Mouse (Mus musculus) hindbrain, embryonic 13.5 days (tissue): Measurements from ENCODE around the gene Slc10a7. TPM values are rescaled to one million over a fixed set of nuclear protein-coding genes. Genes with fewer than 3 reads are reported as not detected.
"Not testable (repeated sequence)": the region's sequence is repeated elsewhere in the genome, so short reads cannot be mapped to it uniquely, and the experiment has no call there.

Experiments
- ATAC-seq: fragments of 200-750 bp; cut with Nextera tagmentation; 2 replicates; pipeline ENCODE4 v1.8.0; 2017; ENCODE audit warnings: moderate TSS enrichment; ENCODE audit not compliant: low FRiP score
- H3K27ac ChIP-seq: fragments of 300-500 bp; sonication (generic); 2 replicates; pipeline ENCODE4 v1.5.1; 2015; ENCODE audit warnings: inconsistent platforms, mild to moderate bottlenecking, moderate library complexity
- H3K27me3 ChIP-seq: fragments of 300-500 bp; sonication (generic); 2 replicates; pipeline ENCODE4 v1.6.1; 2015; ENCODE audit warnings: mild to moderate bottlenecking, inconsistent platforms
- H3K36me3 ChIP-seq: fragments of 300-500 bp; sonication (generic); 2 replicates; pipeline ENCODE4 v1.6.1; 2015; ENCODE audit warnings: mild to moderate bottlenecking, inconsistent platforms
- H3K4me1 ChIP-seq: fragments of 300-500 bp; sonication (generic); replicated peaks from 2 replicates; pipeline ENCODE4 v1.6.1; 2015; ENCODE audit warnings: inconsistent platforms
- H3K4me2 ChIP-seq: fragments of 300-500 bp; sonication (generic); 2 replicates; pipeline ENCODE4 v1.6.1; 2015; ENCODE audit warnings: inconsistent platforms, mild to moderate bottlenecking, moderate library complexity
- H3K4me3 ChIP-seq: fragments of 300-500 bp; sonication (generic); 2 replicates; pipeline ENCODE4 v1.5.1; 2015; ENCODE audit warnings: mild to moderate bottlenecking, inconsistent platforms
- H3K9ac ChIP-seq: fragments of 300-500 bp; sonication (generic); 2 replicates; pipeline ENCODE4 v1.6.1; 2015; ENCODE audit warnings: mild to moderate bottlenecking, inconsistent platforms
- H3K9me3 ChIP-seq: fragments of 300-500 bp; sonication (generic); 2 replicates; pipeline ENCODE4 v1.6.1; 2016; ENCODE audit warnings: inconsistent platforms
- WGBS: fragments of 180-500 bp; shearing (Covaris S2); methylation state at CpG from one replicate; pipeline ENCODE4 v1.1.7; 2015; 5-methylcytosine and 5-hydroxymethylcytosine counted together
- polyA plus RNA-seq: library from polyadenylated mRNA; unstranded; fragments of >200 nt; fragmentation: Nextera tagmentation; extraction: Ambion mirVana; gene quantifications from 2 replicates; pipeline ENCODE4 v1.2.1, GENCODE M21; 2015

Gene Slc10a7
- polyA plus RNA-seq, 1 experiment from 2014 or later: 10.7 TPM

DNA sequence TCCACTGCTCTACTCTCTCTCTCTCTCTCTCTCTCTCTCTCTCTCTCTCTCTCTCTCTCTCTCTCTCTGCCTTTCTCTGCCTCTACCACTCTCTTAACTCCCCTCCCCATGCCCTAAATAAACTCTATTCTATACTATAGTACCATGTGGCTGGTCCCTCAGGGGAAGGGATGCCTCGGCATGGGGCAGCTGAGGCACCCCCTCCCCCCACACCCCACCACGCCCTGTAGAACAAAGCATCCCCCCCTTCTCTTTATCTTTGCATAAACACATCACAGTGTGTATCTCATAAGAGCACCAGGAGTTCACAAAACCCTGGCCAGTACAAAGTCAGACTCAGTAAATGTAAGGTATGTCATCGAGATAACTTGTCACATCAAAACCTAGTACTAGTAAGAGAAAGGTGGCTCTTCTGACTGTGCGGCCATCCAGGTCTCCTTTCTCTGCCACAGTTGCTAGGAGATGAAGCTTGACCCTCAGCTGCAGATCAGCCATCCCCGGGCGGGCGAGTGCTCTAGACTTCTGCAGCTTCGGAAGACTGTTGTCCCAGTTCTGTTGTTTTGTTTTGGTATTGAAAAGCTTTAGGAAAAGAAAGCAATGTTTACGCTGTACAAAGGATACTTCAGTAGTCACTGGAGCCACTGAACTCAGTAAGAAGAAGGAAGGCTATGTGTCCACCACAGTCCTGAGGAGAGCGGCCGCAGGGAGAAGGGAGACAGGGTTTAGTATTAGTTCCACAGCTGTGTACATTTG, 194.1 kb downstream of the Slc10a7 start:
- Histone ChIP-seq H3K4me1 (peaks cover 14% of the 10 kb centered on the region), H3K27ac (0 out of 2 replicates have a peak overlapping the region, but pooled peaks have one; percentile 1), H3K9ac (no peak overlapping the region), H3K27me3 (no peaks in the 10 kb centered on the region), H3K4me3 (no peak overlapping the region), H3K4me2 (no peak overlapping the region), H3K9me3 (no peaks in the 10 kb centered on the region), H3K36me3 (peaks cover 21% of the 10 kb centered on the region)
- WGBS: 29% methylated on average over 11 of the region's 11 CpGs
- peak; percentile 46; the same call in 1 of the 2 replicates for ATAC-seq

DNA sequence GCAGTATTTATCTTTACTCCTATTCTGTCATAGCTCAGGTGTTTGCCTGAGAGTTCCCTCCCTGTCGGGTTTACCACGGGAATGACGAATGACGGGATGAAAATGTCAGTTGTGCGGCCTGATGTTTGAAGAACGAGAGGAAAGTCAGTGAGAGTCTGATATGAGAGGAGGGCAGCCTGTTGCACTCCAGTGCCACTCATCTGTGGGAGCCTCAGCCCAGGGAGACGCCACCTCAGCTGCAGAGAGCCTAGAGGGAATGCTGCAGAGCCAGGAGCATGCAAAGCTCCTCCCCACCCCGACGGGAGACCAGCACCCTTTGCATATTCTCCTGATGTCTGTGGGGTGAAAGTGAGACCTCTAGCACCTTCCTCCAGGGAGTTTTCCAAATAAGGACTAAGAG, 196.8 kb downstream of the Slc10a7 start:
- ATAC-seq: no peak
- no peak overlapping the region for H3K4me3 ChIP-seq
- no peak overlapping the region for H3K27ac ChIP-seq
- 64% methylated on average over 9 of the region's 9 CpGs for WGBS
- no peaks in the 10 kb centered on the region for H3K9me3 ChIP-seq
- peaks cover 10% of the 10 kb centered on the region for H3K36me3 ChIP-seq
- H3K27me3 ChIP-seq: no peaks in the 10 kb centered on the region
- H3K4me1 ChIP-seq: peaks cover 14% of the 10 kb centered on the region
- H3K4me2 ChIP-seq: no peak overlapping the region
- no peak overlapping the region for H3K9ac ChIP-seq

DNA sequence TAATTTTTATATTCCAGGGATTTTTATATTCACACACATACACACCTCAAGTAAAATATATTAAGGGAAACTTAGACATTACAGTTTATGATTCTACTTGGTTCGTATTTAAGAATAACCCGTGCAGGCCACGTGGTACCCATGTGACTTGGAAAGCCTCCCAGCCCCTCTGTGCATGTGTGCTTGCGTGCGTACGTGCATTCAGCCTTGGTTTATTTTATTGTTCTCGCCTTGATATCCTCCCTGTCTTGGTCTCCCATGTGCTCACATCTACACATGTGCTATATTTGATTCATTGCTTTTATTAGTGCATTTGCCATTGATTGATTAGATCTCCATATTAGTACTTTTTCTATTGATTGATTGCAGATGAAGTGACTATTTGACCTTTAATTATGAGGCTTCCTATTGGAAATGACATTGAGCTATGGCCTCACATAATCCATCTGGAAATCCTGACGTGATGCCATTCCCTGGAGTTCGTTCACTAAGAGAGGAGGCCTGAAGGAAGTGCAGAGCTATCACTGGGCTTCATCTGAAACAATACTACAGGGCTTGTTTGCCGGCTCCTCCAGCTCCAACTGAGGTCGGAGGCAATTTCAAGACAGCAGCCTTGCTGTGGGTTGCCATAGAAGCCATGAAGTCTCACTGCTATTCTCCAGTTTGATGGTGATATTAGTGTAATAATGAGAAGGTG, 200.9 kb downstream of the Slc10a7 start:
- ATAC-seq: peak; percentile 82
- H3K4me2 ChIP-seq: no peak overlapping the region
- H3K4me3 ChIP-seq: no peak overlapping the region
- no peak overlapping the region for H3K27ac ChIP-seq
- peaks cover 5% of the 10 kb centered on the region; the same call in 1 of the 2 replicates for H3K36me3 ChIP-seq
- WGBS: 51% methylated on average over 11 of the region's 11 CpGs
- H3K9me3 ChIP-seq: no peaks in the 10 kb centered on the region
- H3K9ac ChIP-seq: no peak overlapping the region
- H3K4me1 ChIP-seq: peaks cover 7% of the 10 kb centered on the region
- H3K27me3 ChIP-seq: no peaks in the 10 kb centered on the region

- peaks cover 5% of the 10 kb centered on the region; the same call in 1 of the 2 replicates for H3K36me3 ChIP-seq
- peaks cover 7% of the 10 kb centered on the region for H3K4me1 ChIP-seq
- no peak for ATAC-seq
These were observed 201.8 kb downstream of the Slc10a7 start for GRCm38 (mm10) chr8:78710961-78711360.

DNA sequence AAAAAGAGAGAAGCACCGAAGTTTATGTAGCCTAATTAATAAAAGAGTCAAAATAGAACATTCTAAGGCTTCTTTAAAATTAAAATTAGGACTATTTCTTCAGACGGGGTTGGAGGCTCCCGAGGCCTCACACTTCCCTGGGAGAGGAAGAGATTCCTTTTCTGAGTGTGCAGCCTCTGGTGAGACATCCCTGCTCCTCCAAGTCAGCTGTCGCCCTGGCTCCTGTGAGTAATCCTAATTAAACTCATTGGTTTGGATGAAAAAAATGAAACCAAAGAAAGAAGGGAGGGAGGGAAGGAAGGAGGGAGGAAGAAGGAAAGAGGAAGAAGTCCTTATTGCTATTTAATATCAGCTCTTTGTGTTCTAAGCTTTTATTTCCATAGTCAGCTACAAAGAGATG, 205.7 kb downstream of the Slc10a7 start:
- H3K4me3 ChIP-seq: no peak overlapping the region
- H3K36me3 ChIP-seq: peaks cover 7% of the 10 kb centered on the region
- H3K27me3 ChIP-seq: no peaks in the 10 kb centered on the region
- H3K4me1 ChIP-seq: peaks cover 7% of the 10 kb centered on the region
- no peak overlapping the region for H3K9ac ChIP-seq
- H3K9me3 ChIP-seq: 0 out of 2 replicates have a peak, but pooled peaks cover 7% of the 10 kb centered on the region
- no peak for ATAC-seq
- no peak overlapping the region for H3K27ac ChIP-seq
- 78% methylated on average over 4 of the region's 4 CpGs for WGBS
- no peak overlapping the region for H3K4me2 ChIP-seq

More at GRCm38 (mm10) chr8:78710961-78711360, 201.8 kb downstream of the Slc10a7 start:
- H3K27ac ChIP-seq: no peak overlapping the region
- H3K4me2 ChIP-seq: no peak overlapping the region
- no peak overlapping the region for H3K9ac ChIP-seq
- H3K27me3 ChIP-seq: no peaks in the 10 kb centered on the region
- H3K9me3 ChIP-seq: no peaks in the 10 kb centered on the region
- 92% methylated on average over 10 of the region's 10 CpGs for WGBS
- no peak overlapping the region for H3K4me3 ChIP-seq

DNA sequence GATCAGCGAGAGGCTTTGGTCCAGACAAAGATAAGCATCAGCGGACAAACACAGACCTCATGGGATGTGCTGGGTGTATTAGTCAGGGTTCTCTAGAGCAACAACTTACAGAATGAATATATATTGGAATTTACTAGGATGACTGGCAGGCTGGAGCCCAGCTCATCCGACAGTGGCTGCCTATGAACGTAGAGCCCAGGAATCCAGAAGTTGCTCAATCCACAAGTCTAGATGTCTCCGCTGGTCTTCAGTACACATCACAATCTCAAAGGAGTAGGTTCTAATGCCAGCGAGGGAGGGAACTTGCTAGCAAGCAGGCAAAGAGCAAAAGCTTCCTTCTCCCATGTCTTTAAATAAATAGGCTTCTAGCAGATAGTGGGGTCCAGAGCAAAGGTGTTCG, 207.4 kb downstream of the Slc10a7 start:
- H3K36me3 ChIP-seq: peaks cover 7% of the 10 kb centered on the region
- H3K9me3 ChIP-seq: 0 out of 2 replicates have a peak, but pooled peaks cover 7% of the 10 kb centered on the region
- peaks cover 7% of the 10 kb centered on the region for H3K4me1 ChIP-seq
- H3K4me2 ChIP-seq: no peak overlapping the region
- WGBS: 94% methylated on average over 7 of the region's 7 CpGs
- H3K27ac ChIP-seq: no peak overlapping the region
- no peak for ATAC-seq
- no peak overlapping the region for H3K4me3 ChIP-seq
- H3K9ac ChIP-seq: no peak overlapping the region
- H3K27me3 ChIP-seq: no peaks in the 10 kb centered on the region

DNA sequence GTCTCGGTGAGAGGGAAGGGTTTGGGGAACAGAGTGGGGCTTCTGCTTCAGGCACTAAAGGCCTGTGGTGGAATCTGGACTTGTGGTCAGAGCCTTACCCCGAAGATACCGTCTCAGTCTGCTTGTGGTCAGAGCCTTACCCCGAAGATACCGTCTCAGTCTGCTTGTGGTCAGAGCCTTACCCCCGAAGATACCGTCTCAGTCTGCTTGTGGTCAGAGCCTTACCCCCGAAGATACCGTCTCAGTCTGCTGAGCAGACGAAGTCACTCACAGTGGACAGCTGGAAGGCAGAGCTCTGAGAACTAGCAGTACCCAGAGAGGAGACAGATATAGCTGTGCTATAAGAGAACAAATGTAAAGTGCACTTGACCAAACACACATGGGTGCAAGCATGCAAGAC, 208.0 kb downstream of the Slc10a7 start:
- H3K4me1 ChIP-seq, H3K9me3 ChIP-seq, H3K4me3 ChIP-seq, ATAC-seq, H3K27ac ChIP-seq, H3K9ac ChIP-seq, H3K36me3 ChIP-seq, H3K4me2 ChIP-seq, H3K27me3 ChIP-seq: not testable (repeated sequence)
- WGBS: 92% methylated on average over 10 of the region's 10 CpGs

DNA sequence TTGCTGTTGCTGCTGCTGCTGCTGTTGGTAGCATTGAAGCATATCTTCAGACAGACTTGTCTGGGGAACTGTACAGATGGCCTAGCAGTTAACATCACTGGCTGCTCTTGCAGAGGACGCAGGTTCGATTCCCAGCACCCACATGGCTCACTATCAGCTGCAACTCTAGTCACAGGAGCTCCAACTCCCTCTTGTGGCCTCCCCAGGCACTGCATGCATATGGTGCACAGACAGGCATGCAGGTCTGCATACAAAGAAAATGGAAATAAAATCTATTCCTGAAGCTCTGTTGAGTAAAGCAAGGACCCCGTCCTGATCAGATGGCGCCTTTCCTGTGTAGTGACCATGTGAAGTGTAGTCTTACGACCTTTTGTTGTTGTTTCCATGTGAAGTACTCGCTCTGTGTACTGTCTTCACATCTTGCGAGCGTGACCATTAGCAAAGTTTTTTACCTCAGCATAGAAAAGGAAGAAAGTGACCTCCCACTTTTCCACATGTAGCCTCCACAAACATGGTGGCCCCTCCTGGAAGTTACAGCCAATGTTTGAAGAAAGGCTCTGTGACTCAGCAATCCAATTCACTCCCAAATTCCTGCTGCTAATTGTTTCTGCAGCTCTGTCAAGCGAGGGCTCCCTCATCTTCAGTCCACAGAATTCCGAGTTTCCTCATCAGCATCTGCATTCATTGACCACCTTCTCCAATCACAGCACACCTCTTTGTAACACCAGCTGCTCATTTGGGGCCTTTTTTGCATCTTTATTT, 210.3 kb downstream of the Slc10a7 start:
- Histone ChIP-seq H3K27me3 (no peaks in the 10 kb centered on the region), H3K27ac (no peak overlapping the region), H3K4me2 (no peak overlapping the region), H3K9me3 (0 out of 2 replicates have a peak, but pooled peaks cover 7% of the 10 kb centered on the region), H3K36me3 (peaks cover 7% of the 10 kb centered on the region), H3K4me3 (no peak overlapping the region), H3K9ac (no peak overlapping the region), H3K4me1 (peaks cover 1% of the 10 kb centered on the region)
- ATAC-seq: no peak
- 84% methylated on average over 10 of the region's 10 CpGs for WGBS

GRCm38 (mm10) chr8:78720041-78720414, 210.9 kb downstream of the Slc10a7 start:
- H3K36me3 ChIP-seq: peaks cover 7% of the 10 kb centered on the region
- no peak for ATAC-seq
- H3K9ac ChIP-seq: no peak overlapping the region
- H3K4me1 ChIP-seq: no peaks in the 10 kb centered on the region
- H3K4me3 ChIP-seq: no peak overlapping the region
- 0 out of 2 replicates have a peak, but pooled peaks cover 7% of the 10 kb centered on the region for H3K9me3 ChIP-seq
- WGBS: 66% methylated on average over 8 of the region's 8 CpGs
- H3K27ac ChIP-seq: no peak overlapping the region
- H3K4me2 ChIP-seq: no peak overlapping the region
- H3K27me3 ChIP-seq: no peaks in the 10 kb centered on the region

DNA sequence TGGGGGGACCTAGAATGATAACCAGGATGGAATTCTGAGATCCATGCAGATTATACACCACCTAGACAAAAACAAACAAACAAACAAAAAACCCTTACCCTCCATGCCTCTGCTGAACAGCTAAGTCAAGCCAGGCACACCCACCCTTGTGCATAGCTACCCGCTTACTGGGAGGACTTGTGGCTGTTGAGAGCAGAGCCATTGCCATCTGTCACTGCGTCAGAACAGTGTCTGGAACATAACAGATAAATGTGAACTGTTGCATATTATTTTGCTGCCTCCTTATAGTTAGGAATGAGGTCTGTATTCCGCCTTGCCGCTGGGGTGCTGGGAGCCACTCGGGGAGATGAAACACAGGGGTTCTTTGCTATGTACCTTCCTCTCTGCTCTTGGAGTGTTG, 212.4 kb downstream of the Slc10a7 start:
- 90% methylated on average over 5 of the region's 5 CpGs for WGBS
- H3K9me3 ChIP-seq: 0 out of 2 replicates have a peak, but pooled peaks cover 7% of the 10 kb centered on the region
- no peak for ATAC-seq

GRCm38 (mm10) chr8:78722201-78722600, 213.1 kb downstream of the Slc10a7 start:
- H3K36me3 ChIP-seq: peaks cover 7% of the 10 kb centered on the region
- H3K4me1 ChIP-seq: no peaks in the 10 kb centered on the region
- H3K4me2 ChIP-seq: no peak overlapping the region
- 0 out of 2 replicates have a peak, but pooled peaks cover 7% of the 10 kb centered on the region for H3K9me3 ChIP-seq
- H3K27me3 ChIP-seq: no peaks in the 10 kb centered on the region
- H3K27ac ChIP-seq: no peak overlapping the region
- 87% methylated on average over 7 of the region's 7 CpGs for WGBS
- no peak for ATAC-seq
- H3K4me3 ChIP-seq: no peak overlapping the region
- no peak overlapping the region for H3K9ac ChIP-seq

More for the DNA sequence above, 212.4 kb downstream of the Slc10a7 start:
- H3K27me3 ChIP-seq: no peaks in the 10 kb centered on the region
- H3K9ac ChIP-seq: no peak overlapping the region
- H3K27ac ChIP-seq: no peak overlapping the region
- no peaks in the 10 kb centered on the region for H3K4me1 ChIP-seq
- H3K36me3 ChIP-seq: peaks cover 7% of the 10 kb centered on the region
- no peak overlapping the region for H3K4me2 ChIP-seq
- no peak overlapping the region for H3K4me3 ChIP-seq

DNA sequence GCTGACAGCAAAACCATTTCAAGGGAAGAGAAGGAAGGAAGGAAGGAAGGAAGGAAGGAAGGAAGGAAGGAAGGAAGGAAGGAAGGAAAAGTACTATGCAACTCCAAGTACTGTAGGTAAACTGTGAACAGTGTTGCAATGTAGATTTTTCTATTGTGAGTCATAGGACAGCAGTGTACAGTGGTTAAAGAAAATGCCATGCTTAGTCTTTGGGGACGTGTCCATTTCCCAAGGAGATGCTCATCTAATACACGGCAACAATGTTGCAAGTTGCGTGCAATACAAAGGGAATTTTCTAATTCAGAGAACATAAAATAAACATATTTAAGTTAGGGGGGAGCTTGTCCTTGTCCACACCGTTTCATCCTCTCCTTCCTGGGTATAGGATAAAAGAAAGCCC, 215.7 kb downstream of the Slc10a7 start:
- Histone ChIP-seq H3K4me2 (no peak overlapping the region), H3K27me3 (no peaks in the 10 kb centered on the region), H3K36me3 (peaks cover 4% of the 10 kb centered on the region; the same call in 1 of the 2 replicates), H3K4me1 (0 out of 2 replicates have a peak, but pooled peaks cover 3% of the 10 kb centered on the region), H3K9me3 (no peaks in the 10 kb centered on the region), H3K9ac (no peak overlapping the region), H3K27ac (no peak overlapping the region), H3K4me3 (no peak overlapping the region)
- ATAC-seq: no peak
- 94% methylated on average over 4 of the region's 4 CpGs for WGBS
